Mouse (Mus musculus) adrenal gland, postnatal 0 days (tissue): ENCODE data around the gene Hnf1a. TPM values are rescaled to one million over a fixed set of nuclear protein-coding genes. Genes with fewer than 3 reads are reported as not detected.

Experiments
- polyA plus RNA-seq: library from polyadenylated mRNA; unstranded; fragments of >200 nt; fragmentation: Nextera tagmentation; extraction: Ambion mirVana; gene quantifications from 2 replicates; pipeline ENCODE4 v1.2.1, GENCODE M21; 2015

The Hnf1a gene
- 0.43 and 0.47 TPM in 2 replicates for polyA plus RNA-seq

GRCm38 (mm10) chr5:114970824-114971227 lies at the start of gene Hnf1a:
TSS of gene Hnf1a (minus strand) at chr5:114971094.

GRCm38 (mm10) chr5:115010577-115011216 lies 39.8 kb upstream of the Hnf1a start, which contains the start of gene Sppl3:
TSS of gene Sppl3 (plus strand) at chr5:115011137.

GRCm38 (mm10) chr5:114942074-114942765 lies 28.7 kb downstream of the Hnf1a start, which contains the start of gene 2210016L21Rik:
TSS of gene 2210016L21Rik (plus strand) at chr5:114942158.

DNA sequence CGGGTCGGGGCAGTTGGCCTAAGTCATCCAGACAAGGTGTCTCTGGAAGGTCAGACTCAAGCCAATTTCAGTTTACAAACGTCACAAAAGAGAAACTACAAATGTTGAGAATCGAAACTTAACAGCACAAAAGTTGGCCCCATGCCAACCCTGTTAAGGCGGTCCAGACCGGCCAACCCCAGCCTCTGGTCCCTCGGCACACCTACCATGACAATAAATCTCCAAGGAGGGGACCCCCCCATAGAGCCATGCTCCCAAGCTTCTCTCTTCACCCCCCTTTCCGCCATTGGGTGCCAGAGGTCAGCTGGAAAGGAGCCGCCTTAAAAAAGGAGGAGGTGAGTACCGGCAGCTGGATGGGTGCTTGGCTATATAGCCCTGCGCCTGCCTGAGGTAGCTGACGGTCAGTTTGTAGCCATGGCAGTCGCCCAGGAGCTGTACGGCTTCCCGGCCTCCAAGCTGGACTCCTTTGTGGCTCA lies 47.9 kb downstream of the Hnf1a start, which contains the start of gene Oasl1:
TSS of gene Oasl1 (plus strand) at position 243 of the 476 bp plus-strand sequence.

Other genes with a start within 250 kb of the Hnf1a start
- 48.9 and 71.9 TPM in 2 replicates for gene Ankrd13a, start 196.4 kb downstream of the Hnf1a start, polyA plus RNA-seq
- 26.2 and 32.5 TPM in 2 replicates for gene Git2, start 195.6 kb downstream of the Hnf1a start, polyA plus RNA-seq
- gene 1500011B03Rik, start 147.6 kb downstream of the Hnf1a start, polyA plus RNA-seq: 198 and 268 TPM in 2 replicates
- gene 4930519G04Rik, start 117.4 kb downstream of the Hnf1a start, polyA plus RNA-seq: not detected in 2 replicates
- 0.17 and 0.68 TPM in 2 replicates for gene Gm9936, start 112.4 kb downstream of the Hnf1a start, polyA plus RNA-seq
- 31.4 and 33.4 TPM in 2 replicates for gene Oasl2, start 74.2 kb downstream of the Hnf1a start, polyA plus RNA-seq
- 2.3 TPM in 2 replicates for gene Oasl1, start 47.9 kb downstream of the Hnf1a start, polyA plus RNA-seq
- 53.5 and 59.4 TPM in 2 replicates for gene 2210016L21Rik, start 28.9 kb downstream of the Hnf1a start, polyA plus RNA-seq
- gene Sppl3, start 40.0 kb upstream of the Hnf1a start, polyA plus RNA-seq: 29.7 and 40.9 TPM in 2 replicates
- 14.9 and 15.3 TPM in 2 replicates for gene Gm10401, start 127.2 kb upstream of the Hnf1a start, polyA plus RNA-seq
- gene Acads, start 148.3 kb upstream of the Hnf1a start, polyA plus RNA-seq: 108 and 204 TPM in 2 replicates
- 19.7 and 22.9 TPM in 2 replicates for gene Unc119b, start 163.9 kb upstream of the Hnf1a start, polyA plus RNA-seq
- gene Mlec, start 187.1 kb upstream of the Hnf1a start, polyA plus RNA-seq: 44.5 and 51.0 TPM in 2 replicates
- gene Cabp1, start 223.3 kb upstream of the Hnf1a start, polyA plus RNA-seq: 1.2 and 2.4 TPM in 2 replicates